ENCODE assay signal across 11 mouse cellular contexts in the genomic region with DNA sequence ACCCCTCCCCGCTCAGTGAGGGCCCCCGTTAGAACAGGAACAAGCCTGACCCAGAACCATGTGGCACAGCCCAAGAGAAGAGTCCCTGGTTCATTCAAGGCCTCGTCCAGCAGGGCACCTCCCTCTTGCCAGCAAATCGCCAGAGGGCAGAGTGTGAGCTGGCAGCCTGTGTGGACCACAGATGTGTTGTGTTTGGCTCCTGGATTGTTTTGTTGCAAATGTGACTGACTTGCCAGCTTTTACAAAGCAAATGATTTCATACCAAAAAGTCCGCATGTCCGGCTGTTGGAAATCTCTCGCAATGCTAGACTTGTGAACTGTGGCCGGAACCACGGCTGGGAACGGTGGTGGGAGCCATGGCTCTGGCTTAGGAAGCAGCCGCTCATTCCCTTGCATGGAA. TPM values are rescaled to one million over a fixed set of nuclear protein-coding genes. Genes with fewer than 3 reads are reported as not detected.
DNase-seq lines count a peak whose midpoint lies in the region; ATAC-seq and TF ChIP-seq lines count a peak whose summit lies in the region.
"Had no signal": no experiment of that assay in that cellular context is flagged by ENCODE, and none has a peak within 500 bp of the region (broad histone marks: within the 10 kb centered on the region; RNA-seq: fewer than 3 reads in every experiment).

No protein-coding gene starts in this region.

- peak; percentile 31 for DNase-seq in kidney, adult 11 months
- DNase-seq in brain, adult 2 months (ENCODE audit: low read depth, low spot score), result peak; percentile 83
- no peak for DNase-seq in heart, postnatal 25 days (ENCODE audit: low spot score)
- no peak for DNase-seq in right cerebral cortex, postnatal 25 days
- no peak for DNase-seq in left cerebral cortex, adult 8-10 months (ENCODE audit: low spot score in 2 of 2)
- DNase-seq: kidney, postnatal 36 days; liver, embryonic 13.5 days; spleen, adult 18-20 months had no signal

- WGBS in kidney, embryonic 14.5 days, result 80% methylated on average over 11 of the region's 11 CpGs
- WGBS in hindbrain, embryonic 15.5 days, result 58% methylated on average over 11 of the region's 11 CpGs

- no peaks in the 10 kb centered on the region for H3K9me3 ChIP-seq in kidney, embryonic 14.5 days (ENCODE audit: control insufficient read depth, low read length)
- no peaks in the 10 kb centered on the region for H3K9me3 ChIP-seq in E14TG2a.4 (ENCODE audit: low read length)
- no peaks in the 10 kb centered on the region for H3K9me3 ChIP-seq in hindbrain, embryonic 15.5 days
- H3K9me3 ChIP-seq: liver, embryonic 13.5 days had no signal

- no peak for TF ChIP-seq CTCF in E14TG2a.4 (conservative IDR thresholded peaks at IDR 0.05; ENCODE audit: low read length)

- no peak for ATAC-seq in kidney, embryonic 14.5 days (ENCODE audit: low FRiP score, low TSS enrichment)
- no peak for ATAC-seq in hindbrain, embryonic 15.5 days (ENCODE audit: low FRiP score, low read depth)

- H3K4me2 ChIP-seq in kidney, embryonic 14.5 days (replicated peaks; ENCODE audit: low read depth, low read length), result no peak overlapping the region
- H3K4me2 ChIP-seq in hindbrain, embryonic 15.5 days, result no peak overlapping the region
- H3K4me2 ChIP-seq: liver, embryonic 13.5 days had no signal

- no peaks in the 10 kb centered on the region for H3K36me3 ChIP-seq in kidney, embryonic 14.5 days (ENCODE audit: control insufficient read depth, insufficient read depth, low read length)
- no peaks in the 10 kb centered on the region for H3K36me3 ChIP-seq in E14TG2a.4 (ENCODE audit: insufficient read depth, low read length)
- H3K36me3 ChIP-seq in hindbrain, embryonic 15.5 days, result no peaks in the 10 kb centered on the region
- H3K36me3 ChIP-seq: liver, embryonic 13.5 days had no signal

- H3K27me3 ChIP-seq in kidney, embryonic 14.5 days (ENCODE audit: control insufficient read depth, insufficient read depth, low read length), result no peaks in the 10 kb centered on the region
- no peaks in the 10 kb centered on the region for H3K27me3 ChIP-seq in E14TG2a.4 (ENCODE audit: insufficient read depth, low read length)
- H3K27me3 ChIP-seq in hindbrain, embryonic 15.5 days, result no peaks in the 10 kb centered on the region
- H3K27me3 ChIP-seq: liver, embryonic 13.5 days had no signal

- no peak overlapping the region for H3K27ac ChIP-seq in kidney, embryonic 14.5 days (ENCODE audit: low read depth, low read length)
- peak overlapping the region; percentile 72 for H3K27ac ChIP-seq in hindbrain, embryonic 15.5 days (replicated peaks)
- H3K27ac ChIP-seq: liver, embryonic 13.5 days had no signal

- H3K9ac ChIP-seq in kidney, embryonic 14.5 days (ENCODE audit: low read depth, low read length), result no peak overlapping the region
- no peak overlapping the region for H3K9ac ChIP-seq in hindbrain, embryonic 15.5 days
- H3K9ac ChIP-seq: liver, embryonic 13.5 days had no signal

- H3K4me1 ChIP-seq in kidney, embryonic 14.5 days (ENCODE audit: control insufficient read depth, insufficient read depth, low read length), result peaks cover 14% of the 10 kb centered on the region; the same call in 1 of the 2 replicates
- peaks cover 68% of the 10 kb centered on the region for H3K4me1 ChIP-seq in E14TG2a.4 (replicated peaks; ENCODE audit: low read depth, low read length)
- peaks cover 56% of the 10 kb centered on the region for H3K4me1 ChIP-seq in hindbrain, embryonic 15.5 days (replicated peaks)

- H3K4me3 ChIP-seq in kidney, embryonic 14.5 days (ENCODE audit: low read length), result no peak overlapping the region
- 0 out of 2 replicates have a peak overlapping the region, but pooled peaks have one; percentile 20 for H3K4me3 ChIP-seq in E14TG2a.4 (replicated peaks; ENCODE audit: low read length)
- no peak overlapping the region for H3K4me3 ChIP-seq in hindbrain, embryonic 15.5 days
- H3K4me3 ChIP-seq: liver, embryonic 13.5 days had no signal

- intact Hi-C loops in heart, postnatal 25 days (cut with DNase I), result no loop called here

RNA-seq across cellular contexts. Expression of gene Prex1, which starts 36.7 kb away (rescaled TPM):
- 12.9 and 16.9 TPM in 2 replicates for polyA plus RNA-seq in kidney, embryonic 14.5 days (2014; fragmentation: Nextera tagmentation; extraction: Ambion mirVana)
- polyA plus RNA-seq in hindbrain, embryonic 15.5 days (2015; fragmentation: Nextera tagmentation; extraction: Ambion mirVana), result 27.0 and 27.4 TPM in 2 replicates
- total RNA-seq in heart, postnatal 25 days (2021), result 1 to 10 TPM; 5.9 to 6.6 TPM
- 10 to 100 TPM; 91.7 to 98.3 (median 95.8) TPM for total RNA-seq in left cerebral cortex, adult 8-10 months (2022)

Comparison
In these comparisons a context has a peak if more than half of its experiments do, and no peak if none do; other contexts are left out.
1. DNase-seq: peak in kidney, adult 11 months (single experiment) and brain, adult 2 months (single experiment); none in heart, postnatal 25 days (single experiment), right cerebral cortex, postnatal 25 days (single experiment) and left cerebral cortex, adult 8-10 months (0 of 2).
2. RNA of gene Prex1, which starts 36.7 kb away (total RNA-seq): 91.7 to 98.3 TPM in left cerebral cortex, adult 8-10 months; 5.9 to 6.6 TPM in heart, postnatal 25 days; every median in the first group is over 10 times any median in the second.